Mouse (Mus musculus) neural tube, embryonic 15.5 days (tissue): ENCODE data around the gene Cpa5. TPM values are rescaled to one million over a fixed set of nuclear protein-coding genes. Genes with fewer than 3 reads are reported as not detected.

Source experiments
- ATAC-seq: fragments of 200-750 bp; cut with Nextera tagmentation; 2 replicates; pipeline ENCODE4 v1.8.0; 2017; ENCODE audit warnings: mild to moderate bottlenecking, moderate TSS enrichment, moderate library complexity; ENCODE audit not compliant: low FRiP score
- H3K27ac ChIP-seq: fragments of 300-500 bp; sonication (generic); replicated peaks from 2 replicates; pipeline ENCODE4 v1.5.1; 2015; ENCODE audit warnings: mild to moderate bottlenecking, inconsistent platforms
- H3K27me3 ChIP-seq: fragments of 300-500 bp; sonication (generic); replicated peaks from 2 replicates; pipeline ENCODE4 v1.6.1; 2015; ENCODE audit warnings: inconsistent platforms
- H3K36me3 ChIP-seq: fragments of 300-500 bp; sonication (generic); 2 replicates; pipeline ENCODE4 v1.6.1; 2015; ENCODE audit warnings: inconsistent platforms
- H3K4me1 ChIP-seq: fragments of 300-500 bp; sonication (generic); 2 replicates; pipeline ENCODE4 v1.6.1; 2015; ENCODE audit warnings: inconsistent platforms
- H3K4me2 ChIP-seq: fragments of 300-500 bp; sonication (generic); 2 replicates; pipeline ENCODE4 v1.6.1; 2015; ENCODE audit warnings: inconsistent platforms, mild to moderate bottlenecking, moderate library complexity
- H3K4me3 ChIP-seq: fragments of 300-500 bp; sonication (generic); replicated peaks from 2 replicates; pipeline ENCODE4 v1.5.1; 2015; ENCODE audit warnings: mild to moderate bottlenecking, inconsistent platforms
- H3K9ac ChIP-seq: fragments of 300-500 bp; sonication (generic); replicated peaks from 2 replicates; pipeline ENCODE4 v1.6.1; 2015; ENCODE audit warnings: mild to moderate bottlenecking, inconsistent platforms
- H3K9me3 ChIP-seq: fragments of 300-500 bp; sonication (generic); replicated peaks from 2 replicates; pipeline ENCODE4 v1.6.1; 2016; ENCODE audit warnings: inconsistent platforms
- WGBS: fragments of 180-500 bp; shearing (Covaris S2); methylation state at CpG from one replicate; pipeline ENCODE4 v1.1.7; 2015; ENCODE audit warnings: mixed read lengths; 5-methylcytosine and 5-hydroxymethylcytosine counted together
- polyA plus RNA-seq: library from polyadenylated mRNA; unstranded; fragments of >200 nt; fragmentation: Nextera tagmentation; extraction: Ambion mirVana; gene quantifications from 2 replicates; pipeline ENCODE4 v1.2.1, GENCODE M21; 2015

The Cpa5 gene
- polyA plus RNA-seq, 1 experiment from 2014 or later = not detected

- ATAC-seq = no peak
- H3K4me2 ChIP-seq = no peak overlapping the region
- H3K4me3 ChIP-seq = no peak overlapping the region
- no peak overlapping the region for H3K9ac ChIP-seq
- H3K4me1 ChIP-seq = 0 out of 2 replicates have a peak, but pooled peaks cover 3% of the 10 kb centered on the region
- H3K27ac ChIP-seq = no peak overlapping the region
- H3K27me3 ChIP-seq = no peaks in the 10 kb centered on the region
- 88% methylated on average over 4 of the region's 4 CpGs for WGBS
- no peaks in the 10 kb centered on the region for H3K9me3 ChIP-seq
- no peaks in the 10 kb centered on the region for H3K36me3 ChIP-seq
Measured at GRCm38 (mm10) chr6:30605111-30605510, 5.7 kb upstream of the Cpa5 start.

- H3K4me1 ChIP-seq = 0 out of 2 replicates have a peak, but pooled peaks cover 3% of the 10 kb centered on the region
- H3K9me3 ChIP-seq = no peaks in the 10 kb centered on the region
- H3K27ac ChIP-seq = no peak overlapping the region
- H3K36me3 ChIP-seq = no peaks in the 10 kb centered on the region
- H3K27me3 ChIP-seq = no peaks in the 10 kb centered on the region
- H3K4me2 ChIP-seq = no peak overlapping the region
- H3K4me3 ChIP-seq = no peak overlapping the region
- H3K9ac ChIP-seq = no peak overlapping the region
- ATAC-seq = no peak
- WGBS = 92% methylated on average over 5 of the region's 5 CpGs
Measured at GRCm38 (mm10) chr6:30605672-30606071, 5.1 kb upstream of the Cpa5 start.

DNA sequence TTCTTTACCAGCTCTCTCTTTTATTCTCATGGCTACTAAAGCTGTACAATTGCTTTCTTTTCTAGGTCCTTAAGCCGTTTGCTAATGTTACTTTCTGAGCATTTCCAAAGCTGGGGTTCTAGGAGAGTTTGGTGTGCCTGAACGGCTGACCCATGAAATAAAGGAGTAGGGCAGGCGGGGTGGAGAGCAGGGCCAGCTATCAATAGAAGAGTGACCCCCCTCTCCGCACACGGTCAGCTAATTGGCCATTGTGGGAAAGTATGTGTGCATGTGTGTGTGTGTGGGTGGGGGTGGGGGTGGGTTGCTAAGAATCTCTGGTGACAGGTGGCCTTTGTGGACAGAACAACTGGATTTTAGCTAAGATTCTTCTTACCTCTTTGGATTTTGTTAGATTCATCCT, 402 bp downstream of the Cpa5 start:
- 34% methylated on average over 5 of the region's 5 CpGs for WGBS
- H3K27ac ChIP-seq = no peak overlapping the region
- H3K27me3 ChIP-seq = no peaks in the 10 kb centered on the region
- H3K4me1 ChIP-seq = peaks cover 13% of the 10 kb centered on the region
- no peaks in the 10 kb centered on the region for H3K9me3 ChIP-seq
- H3K36me3 ChIP-seq = no peaks in the 10 kb centered on the region
- H3K4me3 ChIP-seq = no peak overlapping the region
- no peak overlapping the region for H3K9ac ChIP-seq
- ATAC-seq = no peak
- H3K4me2 ChIP-seq = no peak overlapping the region

- ATAC-seq = no peak
- 48% methylated on average over 6 of the region's 6 CpGs for WGBS
- H3K4me2 ChIP-seq = no peak overlapping the region
- H3K9ac ChIP-seq = no peak overlapping the region
- H3K9me3 ChIP-seq = no peaks in the 10 kb centered on the region
- H3K4me3 ChIP-seq = no peak overlapping the region
- peaks cover 42% of the 10 kb centered on the region for H3K4me1 ChIP-seq
- H3K27ac ChIP-seq = no peak overlapping the region
- no peaks in the 10 kb centered on the region for H3K36me3 ChIP-seq
- H3K27me3 ChIP-seq = no peaks in the 10 kb centered on the region
Measured at GRCm38 (mm10) chr6:30614251-30614650, 3.4 kb downstream of the Cpa5 start.

DNA sequence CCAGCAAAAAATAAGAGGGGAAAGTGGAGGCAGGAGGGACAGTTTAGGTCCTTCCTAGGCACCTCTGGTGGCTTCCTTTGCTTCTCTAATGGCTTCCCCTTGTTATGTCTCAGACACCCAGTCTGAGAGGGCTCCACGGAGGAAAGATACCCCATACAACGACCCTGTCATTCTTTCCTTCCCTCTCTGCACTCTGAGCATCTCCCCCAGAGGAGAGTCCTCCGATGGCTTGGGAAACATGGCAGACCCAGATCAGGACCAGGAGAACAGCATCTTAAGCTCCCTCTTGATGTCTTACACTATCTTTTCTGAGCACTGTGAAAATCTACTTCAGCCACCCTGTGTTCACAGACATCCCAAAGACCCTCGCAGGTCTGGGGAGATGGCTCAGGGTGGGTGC, 4.9 kb downstream of the Cpa5 start:
- Histone ChIP-seq H3K9me3 (no peaks in the 10 kb centered on the region), H3K4me1 (peaks cover 42% of the 10 kb centered on the region), H3K9ac (no peak overlapping the region), H3K27me3 (no peaks in the 10 kb centered on the region), H3K36me3 (no peaks in the 10 kb centered on the region), H3K4me2 (no peak overlapping the region), H3K4me3 (no peak overlapping the region), H3K27ac (no peak overlapping the region)
- WGBS = 33% methylated on average over 4 of the region's 4 CpGs
- ATAC-seq = no peak

- no peak overlapping the region for H3K4me2 ChIP-seq
- H3K9ac ChIP-seq = no peak overlapping the region
- H3K9me3 ChIP-seq = no peaks in the 10 kb centered on the region
- peaks cover 39% of the 10 kb centered on the region for H3K4me1 ChIP-seq
- H3K36me3 ChIP-seq = no peaks in the 10 kb centered on the region
- no peak for ATAC-seq
- H3K4me3 ChIP-seq = no peak overlapping the region
- peak overlapping the region; percentile 18; the same call in 1 of the 2 replicates for H3K27ac ChIP-seq
- WGBS = 6% methylated on average over 8 of the region's 8 CpGs
- no peaks in the 10 kb centered on the region for H3K27me3 ChIP-seq
Measured at GRCm38 (mm10) chr6:30616491-30616941, 5.7 kb downstream of the Cpa5 start.

DNA sequence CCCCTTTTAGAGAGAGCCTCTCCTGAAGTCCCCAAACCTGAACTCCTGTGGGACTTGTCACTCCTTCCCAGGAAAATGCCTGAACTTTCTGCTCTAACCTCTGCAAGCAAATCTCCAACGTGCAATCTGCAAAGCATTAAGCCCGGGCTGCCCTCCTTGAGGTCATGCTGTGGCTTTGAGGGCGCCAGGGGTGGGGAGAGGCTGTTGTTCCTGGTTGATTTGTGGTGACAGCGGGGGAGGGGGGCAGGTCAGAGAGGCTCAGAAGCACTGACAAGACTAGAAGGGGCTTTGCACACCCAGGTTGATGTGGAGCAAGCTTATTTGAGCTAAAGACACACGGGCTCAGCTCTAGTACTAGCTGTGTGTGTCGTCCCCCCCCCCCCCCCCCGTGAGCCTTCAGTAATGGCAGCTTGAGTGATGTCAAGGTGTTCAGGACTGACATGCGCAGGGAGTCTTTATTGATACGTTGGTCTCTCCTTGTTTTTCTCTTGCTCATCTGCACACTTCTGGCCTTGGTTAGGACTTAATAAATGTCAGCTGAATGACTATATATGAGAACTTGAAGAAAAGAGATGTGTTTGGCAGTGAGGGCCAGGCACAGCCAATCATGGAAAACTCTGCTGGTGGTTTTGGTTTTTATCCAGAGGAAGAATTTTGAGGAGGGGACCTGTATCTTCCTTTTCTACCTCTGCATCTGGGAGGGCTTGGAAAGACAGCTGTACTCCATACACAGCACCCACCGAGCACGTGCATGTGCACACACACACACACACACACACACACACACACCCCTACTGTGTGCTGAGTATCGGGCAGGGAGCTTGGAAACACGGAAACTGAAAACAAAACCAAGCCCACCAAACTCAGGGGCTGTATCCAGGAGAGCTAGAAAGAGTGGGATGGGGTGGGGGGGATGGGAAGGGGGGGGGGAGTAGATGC, 6.5 kb downstream of the Cpa5 start:
- WGBS = 5% methylated on average over 13 of the region's 13 CpGs

DNA sequence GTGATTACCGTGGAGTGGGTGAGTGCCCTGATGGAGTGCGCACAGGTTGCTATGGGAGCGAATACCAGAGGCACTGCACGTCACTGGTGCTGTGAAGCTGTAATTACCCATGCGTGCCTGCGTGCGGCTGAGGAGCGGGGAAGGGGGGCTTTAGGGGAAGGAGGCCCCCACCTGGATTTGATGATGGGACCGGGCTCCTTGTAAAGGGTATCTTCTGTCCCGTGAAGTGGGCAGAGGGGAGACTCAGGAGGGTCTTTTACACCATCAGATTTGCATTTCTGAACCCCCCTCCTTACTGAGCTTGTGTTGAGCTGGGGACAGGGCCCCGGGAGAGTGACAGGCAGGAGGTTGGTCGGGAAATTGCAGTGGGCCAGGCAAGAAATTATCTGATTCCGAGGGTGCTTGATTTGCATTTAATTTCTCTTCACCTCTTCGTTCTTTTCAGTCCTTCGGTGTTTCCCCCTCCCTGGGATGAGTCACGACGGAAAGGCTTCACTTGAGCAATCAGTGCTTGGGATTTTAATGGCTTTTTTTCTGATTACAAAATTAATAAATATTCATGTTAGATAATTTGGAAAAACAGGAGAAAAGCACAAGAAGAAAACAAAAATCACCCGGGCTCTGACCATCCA, 7.3 kb downstream of the Cpa5 start:
- Histone ChIP-seq H3K27me3 (no peaks in the 10 kb centered on the region), H3K9ac (peak overlapping the region; percentile 43; the same call in 1 of the 2 replicates), H3K36me3 (no peaks in the 10 kb centered on the region), H3K27ac (peak overlapping the region; percentile 75), H3K4me2 (peak overlapping the region; percentile 60), H3K4me3 (peak overlapping the region; percentile 22), H3K4me1 (peaks cover 39% of the 10 kb centered on the region), H3K9me3 (no peaks in the 10 kb centered on the region)
- 3% methylated on average over 18 of the region's 18 CpGs for WGBS
- peak; percentile 90 for ATAC-seq

More for the DNA sequence above, 6.5 kb downstream of the Cpa5 start:
- peaks cover 39% of the 10 kb centered on the region for H3K4me1 ChIP-seq
- peak overlapping the region; percentile 22 for H3K4me3 ChIP-seq
- H3K36me3 ChIP-seq = no peaks in the 10 kb centered on the region
- 0 out of 2 replicates have a peak overlapping the region, but pooled peaks have one; percentile 43 for H3K9ac ChIP-seq
- H3K27ac ChIP-seq = peak overlapping the region; percentile 75
- ATAC-seq = peak; percentile 36
- H3K9me3 ChIP-seq = no peaks in the 10 kb centered on the region
- peak overlapping the region; percentile 60 for H3K4me2 ChIP-seq
- H3K27me3 ChIP-seq = no peaks in the 10 kb centered on the region

GRCm38 (mm10) chr6:30618735-30619134, 7.9 kb downstream of the Cpa5 start:
- Histone ChIP-seq H3K27me3 (no peaks in the 10 kb centered on the region), H3K9me3 (no peaks in the 10 kb centered on the region), H3K36me3 (no peaks in the 10 kb centered on the region), H3K4me1 (peaks cover 39% of the 10 kb centered on the region), H3K9ac (no peak overlapping the region), H3K4me3 (no peak overlapping the region), H3K4me2 (0 out of 2 replicates have a peak overlapping the region, but pooled peaks have one; percentile 60), H3K27ac (peak overlapping the region; percentile 75)
- no peak for ATAC-seq
- 30% methylated on average over 6 of the region's 6 CpGs for WGBS

- Histone ChIP-seq H3K27me3 (no peaks in the 10 kb centered on the region), H3K4me2 (no peak overlapping the region), H3K4me3 (no peak overlapping the region), H3K36me3 (no peaks in the 10 kb centered on the region), H3K4me1 (peaks cover 39% of the 10 kb centered on the region), H3K9ac (no peak overlapping the region), H3K27ac (no peak overlapping the region), H3K9me3 (no peaks in the 10 kb centered on the region)
- WGBS = 62% methylated on average over 5 of the region's 5 CpGs
- no peak for ATAC-seq
Measured at GRCm38 (mm10) chr6:30619606-30620005, 8.8 kb downstream of the Cpa5 start.

- Histone ChIP-seq H3K27ac (no peak overlapping the region), H3K4me1 (peaks cover 35% of the 10 kb centered on the region), H3K4me2 (no peak overlapping the region), H3K36me3 (no peaks in the 10 kb centered on the region), H3K27me3 (no peaks in the 10 kb centered on the region), H3K9ac (no peak overlapping the region), H3K4me3 (no peak overlapping the region), H3K9me3 (no peaks in the 10 kb centered on the region)
- no peak for ATAC-seq
- WGBS = 82% methylated on average over 4 of the region's 4 CpGs
Measured at GRCm38 (mm10) chr6:30620591-30620990, 9.8 kb downstream of the Cpa5 start.

DNA sequence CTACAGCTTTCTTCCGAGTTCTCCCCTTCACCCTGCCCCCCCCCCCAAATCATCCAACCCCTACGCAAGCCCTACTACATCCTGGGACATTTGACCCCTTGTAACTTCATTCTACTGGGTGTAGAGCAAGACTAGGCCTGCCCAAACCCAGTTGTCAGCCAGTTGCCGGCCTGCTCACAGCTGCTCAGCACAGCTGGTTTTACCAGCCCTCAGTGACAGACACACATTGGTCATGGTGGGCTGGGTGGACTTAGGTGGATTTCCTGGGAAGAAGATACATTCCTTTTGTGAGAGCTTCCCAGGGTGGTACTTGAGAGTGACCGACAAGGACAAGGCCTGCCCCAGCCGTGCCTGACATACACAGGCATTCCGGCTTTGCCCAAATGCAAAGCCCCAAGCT, 10.2 kb downstream of the Cpa5 start:
- ATAC-seq = no peak
- WGBS = 96% methylated on average over 6 of the region's 6 CpGs

More for the DNA sequence above, 10.2 kb downstream of the Cpa5 start:
- no peaks in the 10 kb centered on the region for H3K27me3 ChIP-seq
- H3K4me3 ChIP-seq = no peak overlapping the region
- H3K27ac ChIP-seq = no peak overlapping the region
- H3K4me2 ChIP-seq = no peak overlapping the region
- H3K9ac ChIP-seq = no peak overlapping the region
- peaks cover 31% of the 10 kb centered on the region for H3K4me1 ChIP-seq
- no peaks in the 10 kb centered on the region for H3K9me3 ChIP-seq
- H3K36me3 ChIP-seq = no peaks in the 10 kb centered on the region
